In genomic region chr15:9074139-9074538, GRCm38 (mm10) we compare ENCODE assay signal across 12 mouse cellular contexts. TPM values are rescaled to one million over a fixed set of nuclear protein-coding genes. Genes with fewer than 3 reads are reported as not detected.
DNase-seq lines count a peak whose midpoint lies in the region; ATAC-seq and TF ChIP-seq lines count a peak whose summit lies in the region.
"Had no signal": no experiment of that assay in that cellular context is flagged by ENCODE, and none has a peak within 500 bp of the region (broad histone marks: within the 10 kb centered on the region; RNA-seq: fewer than 3 reads in every experiment).

No protein-coding gene starts in this region.

- H3K9ac ChIP-seq in forebrain, embryonic 14.5 days (ENCODE audit: low read length) = no peak overlapping the region
- no peak overlapping the region for H3K9ac ChIP-seq in kidney, embryonic 16.5 days (replicated peaks; ENCODE audit: low read length)
- H3K9ac ChIP-seq in intestine, postnatal 0 days (ENCODE audit: low read depth, low read length) = no peak overlapping the region
- H3K9ac ChIP-seq: midbrain, embryonic 15.5 days had no signal

- DNase-seq in forebrain, embryonic 10.5 days (ENCODE audit: extremely low spot score, low spot score) = no peak
- DNase-seq in forebrain, embryonic 14.5 days (ENCODE audit: low spot score) = no peak
- no peak for DNase-seq in kidney, adult 18-20 months
- DNase-seq in 3T3-L1 (ENCODE audit: low read depth, low spot score) = peak; percentile 30
- DNase-seq in adrenal gland, postnatal 25 days = no peak
- DNase-seq in frontal cortex, postnatal 10 days (ENCODE audit: low spot score in 2 of 2) = no peak
- DNase-seq: cerebellum, postnatal 36 days; thymus, postnatal 25 days had no signal

- H3K9me3 ChIP-seq in forebrain, embryonic 10.5 days = no peaks in the 10 kb centered on the region
- H3K9me3 ChIP-seq in forebrain, embryonic 14.5 days (replicated peaks; ENCODE audit: control insufficient read depth, low read length) = no peaks in the 10 kb centered on the region
- no peaks in the 10 kb centered on the region for H3K9me3 ChIP-seq in kidney, embryonic 16.5 days (ENCODE audit: low read length)
- no peaks in the 10 kb centered on the region for H3K9me3 ChIP-seq in intestine, postnatal 0 days (ENCODE audit: control insufficient read depth)
- H3K9me3 ChIP-seq: midbrain, embryonic 15.5 days had no signal

- H3K27me3 ChIP-seq in forebrain, embryonic 10.5 days (ENCODE audit: poor library complexity, severe bottlenecking) = peaks cover 1% of the 10 kb centered on the region; the same call in 1 of the 2 replicates
- no peaks in the 10 kb centered on the region for H3K27me3 ChIP-seq in forebrain, embryonic 14.5 days (replicated peaks; ENCODE audit: control insufficient read depth, insufficient read depth, low read length)
- no peaks in the 10 kb centered on the region for H3K27me3 ChIP-seq in kidney, embryonic 16.5 days (ENCODE audit: insufficient read depth, low read length)
- H3K27me3 ChIP-seq in intestine, postnatal 0 days (replicated peaks; ENCODE audit: control insufficient read depth, insufficient read depth, low read length) = no peaks in the 10 kb centered on the region
- H3K27me3 ChIP-seq: midbrain, embryonic 15.5 days had no signal

- no peak overlapping the region for H3K27ac ChIP-seq in forebrain, embryonic 10.5 days
- no peak overlapping the region for H3K27ac ChIP-seq in forebrain, embryonic 14.5 days (ENCODE audit: low read depth, low read length)
- H3K27ac ChIP-seq in kidney, embryonic 16.5 days (ENCODE audit: low read length) = no peak overlapping the region
- 0 out of 2 replicates have a peak overlapping the region, but pooled peaks have one; percentile 8 for H3K27ac ChIP-seq in intestine, postnatal 0 days (ENCODE audit: low read depth, low read length)
- H3K27ac ChIP-seq: midbrain, embryonic 15.5 days had no signal

- TF ChIP-seq CTCF in intestine, postnatal 0 days (IDR thresholded peaks at IDR 0.05; ENCODE audit: low read depth) = no peak

- peaks cover 62% of the 10 kb centered on the region for H3K4me1 ChIP-seq in forebrain, embryonic 10.5 days
- peaks cover 4% of the 10 kb centered on the region for H3K4me1 ChIP-seq in forebrain, embryonic 14.5 days (ENCODE audit: control insufficient read depth, insufficient read depth, low read length)
- peaks cover 50% of the 10 kb centered on the region for H3K4me1 ChIP-seq in kidney, embryonic 16.5 days (ENCODE audit: insufficient read depth, low read length)
- H3K4me1 ChIP-seq in intestine, postnatal 0 days (replicated peaks; ENCODE audit: control insufficient read depth, insufficient read depth, low read length) = peaks cover 9% of the 10 kb centered on the region

- 39% methylated on average over 2 of the region's 2 CpGs for WGBS in forebrain, embryonic 10.5 days
- 19% methylated on average over 2 of the region's 2 CpGs for WGBS in forebrain, embryonic 14.5 days
- WGBS in kidney, embryonic 16.5 days = 24% methylated on average over 2 of the region's 2 CpGs
- 10% methylated on average over 2 of the region's 2 CpGs for WGBS in intestine, postnatal 0 days

- peaks cover 4% of the 10 kb centered on the region; the same call in 1 of the 2 replicates for H3K36me3 ChIP-seq in forebrain, embryonic 10.5 days (replicated peaks)
- H3K36me3 ChIP-seq in forebrain, embryonic 14.5 days (ENCODE audit: control insufficient read depth, insufficient read depth, low read length) = no peaks in the 10 kb centered on the region
- no peaks in the 10 kb centered on the region for H3K36me3 ChIP-seq in kidney, embryonic 16.5 days (ENCODE audit: insufficient read depth, low read length)
- no peaks in the 10 kb centered on the region for H3K36me3 ChIP-seq in intestine, postnatal 0 days (ENCODE audit: control insufficient read depth, insufficient read depth)
- H3K36me3 ChIP-seq: midbrain, embryonic 15.5 days had no signal

- no peak for ATAC-seq in forebrain, embryonic 14.5 days
- no peak for ATAC-seq in kidney, embryonic 16.5 days (ENCODE audit: low FRiP score, low TSS enrichment)
- ATAC-seq in intestine, postnatal 0 days = no peak
- ATAC-seq: inflammation-experienced regulatory T-cells, adult 6 months; midbrain, embryonic 15.5 days had no signal

- H3K4me3 ChIP-seq in forebrain, embryonic 10.5 days = 0 out of 2 replicates have a peak overlapping the region, but pooled peaks have one; percentile 94
- no peak overlapping the region for H3K4me3 ChIP-seq in forebrain, embryonic 14.5 days (ENCODE audit: low read depth, low read length)
- H3K4me3 ChIP-seq in kidney, embryonic 16.5 days (ENCODE audit: low read length) = no peak overlapping the region
- peak overlapping the region; percentile 95; the same call in 1 of the 2 replicates for H3K4me3 ChIP-seq in intestine, postnatal 0 days (ENCODE audit: low read depth, low read length)
- H3K4me3 ChIP-seq: midbrain, embryonic 15.5 days had no signal

- no peak overlapping the region for H3K4me2 ChIP-seq in forebrain, embryonic 14.5 days (ENCODE audit: low read length)
- 0 out of 2 replicates have a peak overlapping the region, but pooled peaks have one; percentile 77 for H3K4me2 ChIP-seq in kidney, embryonic 16.5 days (replicated peaks; ENCODE audit: low read depth, low read length)
- H3K4me2 ChIP-seq in intestine, postnatal 0 days (replicated peaks; ENCODE audit: low read depth) = peak overlapping the region; percentile 85

RNA-seq across cellular contexts. Expression of gene Nadk2, which starts 3.1 kb away (rescaled TPM):
- 30.1 and 30.4 TPM in 2 replicates for polyA plus RNA-seq in forebrain, embryonic 10.5 days (2016; fragmentation: Nextera tagmentation; extraction: Ambion mirVana)
- 23.4 TPM in 2 replicates for polyA plus RNA-seq in forebrain, embryonic 14.5 days (2014; fragmentation: Nextera tagmentation; extraction: Ambion mirVana)
- polyA plus RNA-seq in kidney, embryonic 16.5 days (2015; fragmentation: Nextera tagmentation; extraction: Ambion mirVana) = 23.8 and 26.4 TPM in 2 replicates
- 37.3 and 38.8 TPM in 2 replicates for polyA plus RNA-seq in intestine, postnatal 0 days (2015; fragmentation: Nextera tagmentation; extraction: Ambion mirVana)
- total RNA-seq in adrenal gland, postnatal 25 days (2021) = 73.3 and 79.6 TPM in 2 replicates

Comparison
In these comparisons a context has a peak if more than half of its experiments do, and no peak if none do; other contexts are left out.
1. H3K4me3 ChIP-seq: peak in forebrain, embryonic 10.5 days (single experiment) and intestine, postnatal 0 days (single experiment); none in forebrain, embryonic 14.5 days (single experiment) and kidney, embryonic 16.5 days (single experiment).